Mouse (Mus musculus): ENCODE data around the gene Wasf2.

GRCm38 (mm10) chr4:133156831-133157230 is 26.5 kb downstream of the Wasf2 start:
- TF ChIP-seq CTCF (IDR thresholded peaks at IDR 0.05; ENCODE audit: borderline replicate concordance, control insufficient read depth, extremely low read depth, insufficient read depth, low read length, poor library complexity) (no peak), POLR2A (IDR thresholded peaks at IDR 0.05; ENCODE audit: control insufficient read depth, extremely low read depth, insufficient read depth, low read length, poor library complexity) (no peak)

Measured in thymus, adult 2 months (tissue).